Mouse (Mus musculus): ENCODE measurements around the gene D2hgdh. TPM values are rescaled to one million over a fixed set of nuclear protein-coding genes. Genes with fewer than 3 reads are reported as not detected.
"Not testable (repeated sequence)": the region's sequence is repeated elsewhere in the genome, so short reads cannot be mapped to it uniquely, and the experiment has no call there.

The D2hgdh gene
- polyA plus RNA-seq, 1 experiment from 2014 or later, result 15.8 TPM

DNA sequence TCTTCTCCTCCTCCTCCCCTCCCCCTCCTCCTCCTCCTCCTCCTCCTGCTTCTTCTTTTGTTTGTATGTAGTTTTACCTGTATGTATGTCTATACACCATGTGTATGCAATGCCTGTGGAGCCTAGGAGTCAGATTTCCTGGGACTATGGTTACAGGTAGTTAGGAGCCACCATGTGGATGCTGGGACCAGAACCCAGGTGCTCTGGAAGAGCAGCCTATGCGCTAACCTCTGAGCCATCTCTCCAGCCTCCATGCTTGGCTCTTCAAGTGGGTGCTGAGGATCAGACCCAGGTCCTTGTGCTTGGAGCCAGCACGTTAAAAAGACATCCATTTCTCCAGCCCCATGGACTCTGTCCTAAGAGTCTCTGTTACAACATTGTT, 11.8 kb downstream of the D2hgdh start:
- H3K9ac ChIP-seq (ENCODE audit: low read depth, low read length), result no peak overlapping the region
- ATAC-seq, result no peak
- no peaks in the 10 kb centered on the region for H3K27me3 ChIP-seq (replicated peaks; ENCODE audit: control insufficient read depth, insufficient read depth, low read length)
- no peak overlapping the region for H3K4me2 ChIP-seq (ENCODE audit: low read depth, low read length)
- no peak overlapping the region for H3K4me3 ChIP-seq (ENCODE audit: low read length)
- no peaks in the 10 kb centered on the region for H3K4me1 ChIP-seq (ENCODE audit: control insufficient read depth, insufficient read depth, low read length)
- WGBS, result 97% methylated on average over 2 of the region's 2 CpGs
- H3K36me3 ChIP-seq (ENCODE audit: control insufficient read depth, insufficient read depth, low read length), result 0 out of 2 replicates have a peak, but pooled peaks cover 3% of the 10 kb centered on the region
- H3K9me3 ChIP-seq (ENCODE audit: control insufficient read depth, low read length), result no peaks in the 10 kb centered on the region
- no peak overlapping the region for H3K27ac ChIP-seq (ENCODE audit: low read length)

DNA sequence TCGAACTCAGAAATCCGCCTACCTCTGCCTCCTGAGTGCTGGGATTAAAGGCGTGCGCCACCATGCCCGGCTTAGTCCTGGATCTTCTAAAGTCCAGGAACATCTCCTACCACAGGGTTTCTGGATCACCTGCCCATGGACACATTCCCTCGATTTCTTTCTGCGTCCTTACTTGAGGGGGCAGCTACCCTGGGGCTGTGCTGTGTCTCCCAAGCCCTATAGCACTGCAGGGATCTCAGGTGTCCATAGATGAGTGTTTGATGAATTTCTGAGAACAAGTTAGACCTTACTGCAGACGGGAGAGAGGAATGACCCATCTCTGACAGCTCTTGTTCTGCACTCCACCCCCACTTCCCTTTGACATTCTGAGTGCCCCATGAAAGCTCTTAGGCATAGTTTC, 12.6 kb downstream of the D2hgdh start:
- Histone ChIP-seq H3K4me1 (ENCODE audit: control insufficient read depth, insufficient read depth, low read length) (no peaks in the 10 kb centered on the region), H3K4me3 (ENCODE audit: low read length) (no peak overlapping the region), H3K9me3 (ENCODE audit: control insufficient read depth, low read length) (no peaks in the 10 kb centered on the region), H3K4me2 (ENCODE audit: low read depth, low read length) (no peak overlapping the region), H3K27ac (ENCODE audit: low read length) (no peak overlapping the region), H3K27me3 (replicated peaks; ENCODE audit: control insufficient read depth, insufficient read depth, low read length) (no peaks in the 10 kb centered on the region), H3K36me3 (ENCODE audit: control insufficient read depth, insufficient read depth, low read length) (0 out of 2 replicates have a peak, but pooled peaks cover 3% of the 10 kb centered on the region), H3K9ac (ENCODE audit: low read depth, low read length) (no peak overlapping the region)
- WGBS, result 94% methylated on average over 8 of the region's 8 CpGs
- ATAC-seq, result no peak

DNA sequence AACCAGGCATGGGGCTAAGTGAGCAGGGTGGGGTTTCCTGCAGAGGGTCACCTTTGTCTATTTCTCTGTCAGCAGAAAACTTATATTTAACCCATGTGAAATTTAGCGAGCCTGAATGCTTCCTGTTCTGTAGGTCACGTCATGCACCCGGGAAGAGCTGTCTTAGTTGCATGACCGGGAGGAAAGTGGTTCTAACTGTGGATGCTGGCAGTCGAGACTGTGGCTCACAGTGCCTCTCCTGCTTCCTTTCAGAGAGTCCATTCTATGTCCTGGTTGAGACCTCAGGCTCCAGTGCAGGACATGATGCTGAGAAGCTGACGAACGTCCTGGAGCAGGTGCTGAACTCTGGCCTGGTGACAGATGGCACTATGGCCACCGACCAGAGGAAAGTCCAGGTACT, 13.9 kb downstream of the D2hgdh start:
- 85% methylated on average over 7 of the region's 8 CpGs for WGBS

DNA sequence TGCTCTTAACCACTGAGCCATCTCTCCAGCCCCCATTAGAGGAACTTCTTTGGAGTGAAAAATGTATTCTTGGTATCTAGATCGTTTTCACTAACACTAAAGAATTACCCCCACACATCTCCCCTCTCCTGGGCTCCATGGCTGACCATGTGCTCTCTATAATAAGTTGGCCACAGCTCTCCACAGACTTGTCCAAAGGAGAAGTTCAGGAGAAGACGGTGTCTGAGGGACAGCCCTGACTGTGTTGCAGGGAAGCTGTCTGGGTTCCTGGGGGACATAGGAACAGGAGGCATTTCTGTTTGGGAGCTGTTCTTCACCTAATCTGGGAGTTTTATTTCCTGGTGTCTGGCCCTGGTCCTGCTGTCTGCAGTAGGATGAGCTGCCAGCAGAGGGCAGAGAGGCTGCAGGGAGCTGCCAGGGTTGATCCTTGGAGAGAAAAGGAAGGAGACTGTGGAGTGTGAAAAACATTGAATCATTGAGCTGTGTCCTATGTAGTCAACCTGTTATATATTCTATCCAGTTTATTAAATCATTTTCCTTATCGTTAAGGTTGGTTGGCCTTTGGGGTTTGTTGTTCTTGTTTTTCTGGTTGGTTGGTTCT, 21.2 kb downstream of the D2hgdh start:
- 63% methylated on average over 1 of the region's 3 CpGs for WGBS
- not testable (repeated sequence) for H3K4me2 ChIP-seq (ENCODE audit: low read depth, low read length); H3K4me1 ChIP-seq (ENCODE audit: control insufficient read depth, insufficient read depth, low read length); H3K27ac ChIP-seq (ENCODE audit: low read length); H3K4me3 ChIP-seq (ENCODE audit: low read length); H3K27me3 ChIP-seq (replicated peaks; ENCODE audit: control insufficient read depth, insufficient read depth, low read length); H3K9ac ChIP-seq (ENCODE audit: low read depth, low read length); H3K36me3 ChIP-seq (ENCODE audit: control insufficient read depth, insufficient read depth, low read length); H3K9me3 ChIP-seq (ENCODE audit: control insufficient read depth, low read length)
- peak; percentile 82 for ATAC-seq

More for the DNA sequence above, 13.9 kb downstream of the D2hgdh start:
- not testable (repeated sequence) for H3K4me3 ChIP-seq (ENCODE audit: low read length); H3K27ac ChIP-seq (ENCODE audit: low read length); H3K36me3 ChIP-seq (ENCODE audit: control insufficient read depth, insufficient read depth, low read length); H3K4me1 ChIP-seq (ENCODE audit: control insufficient read depth, insufficient read depth, low read length); H3K27me3 ChIP-seq (replicated peaks; ENCODE audit: control insufficient read depth, insufficient read depth, low read length); H3K4me2 ChIP-seq (ENCODE audit: low read depth, low read length); ATAC-seq; H3K9me3 ChIP-seq (ENCODE audit: control insufficient read depth, low read length); H3K9ac ChIP-seq (ENCODE audit: low read depth, low read length)

GRCm38 (mm10) chr1:93855790-93856189, 31.1 kb downstream of the D2hgdh start:
- not testable (repeated sequence) for H3K9ac ChIP-seq (ENCODE audit: low read depth, low read length); H3K27ac ChIP-seq (ENCODE audit: low read length); H3K4me2 ChIP-seq (ENCODE audit: low read depth, low read length); H3K36me3 ChIP-seq (ENCODE audit: control insufficient read depth, insufficient read depth, low read length); H3K9me3 ChIP-seq (ENCODE audit: control insufficient read depth, low read length); H3K27me3 ChIP-seq (replicated peaks; ENCODE audit: control insufficient read depth, insufficient read depth, low read length); ATAC-seq; H3K4me1 ChIP-seq (ENCODE audit: control insufficient read depth, insufficient read depth, low read length); H3K4me3 ChIP-seq (ENCODE audit: low read length)
- WGBS, result 89% methylated on average over 4 of the region's 4 CpGs

GRCm38 (mm10) chr1:93857370-93857769, 32.7 kb downstream of the D2hgdh start:
- H3K9ac ChIP-seq (ENCODE audit: low read depth, low read length), result no peak overlapping the region
- H3K36me3 ChIP-seq (ENCODE audit: control insufficient read depth, insufficient read depth, low read length), result no peaks in the 10 kb centered on the region
- 48% methylated on average over 6 of the region's 6 CpGs for WGBS

DNA sequence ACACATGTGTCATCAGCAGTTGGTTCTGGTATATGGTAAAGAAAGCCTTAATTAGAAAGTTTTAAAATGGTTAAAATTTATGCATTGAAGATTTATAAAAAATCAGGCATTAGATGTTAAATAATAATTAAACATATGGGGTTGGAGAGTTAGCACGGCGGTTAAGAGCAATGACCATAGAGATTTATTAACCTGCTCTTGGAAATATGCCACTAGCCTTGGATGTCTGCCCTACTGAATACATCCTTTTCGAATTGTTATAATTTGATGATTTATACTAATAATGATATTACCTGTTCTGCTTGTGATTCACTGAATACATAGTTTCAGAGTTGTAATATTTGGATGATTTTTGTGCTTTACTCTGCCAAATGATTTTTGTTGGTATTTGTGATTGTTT, 33.3 kb downstream of the D2hgdh start:
- no peak for ATAC-seq

More at GRCm38 (mm10) chr1:93857370-93857769, 32.7 kb downstream of the D2hgdh start:
- Histone ChIP-seq H3K27ac (ENCODE audit: low read length) (no peak overlapping the region), H3K4me1 (ENCODE audit: control insufficient read depth, insufficient read depth, low read length) (no peaks in the 10 kb centered on the region), H3K4me2 (ENCODE audit: low read depth, low read length) (no peak overlapping the region), H3K4me3 (ENCODE audit: low read length) (no peak overlapping the region), H3K9me3 (ENCODE audit: control insufficient read depth, low read length) (no peaks in the 10 kb centered on the region), H3K27me3 (replicated peaks; ENCODE audit: control insufficient read depth, insufficient read depth, low read length) (no peaks in the 10 kb centered on the region)
- ATAC-seq, result no peak

GRCm38 (mm10) chr1:93859619-93860018, 34.9 kb downstream of the D2hgdh start:
- Histone ChIP-seq H3K9me3 (ENCODE audit: control insufficient read depth, low read length) (no peaks in the 10 kb centered on the region), H3K4me3 (ENCODE audit: low read length) (no peak overlapping the region), H3K27me3 (replicated peaks; ENCODE audit: control insufficient read depth, insufficient read depth, low read length) (no peaks in the 10 kb centered on the region), H3K4me1 (ENCODE audit: control insufficient read depth, insufficient read depth, low read length) (no peaks in the 10 kb centered on the region), H3K9ac (ENCODE audit: low read depth, low read length) (no peak overlapping the region), H3K27ac (ENCODE audit: low read length) (no peak overlapping the region), H3K4me2 (ENCODE audit: low read depth, low read length) (no peak overlapping the region), H3K36me3 (ENCODE audit: control insufficient read depth, insufficient read depth, low read length) (no peaks in the 10 kb centered on the region)
- ATAC-seq, result peak; percentile 77

More for the DNA sequence above, 33.3 kb downstream of the D2hgdh start:
- H3K9ac ChIP-seq (ENCODE audit: low read depth, low read length), result no peak overlapping the region
- H3K4me2 ChIP-seq (ENCODE audit: low read depth, low read length), result no peak overlapping the region
- no peak overlapping the region for H3K27ac ChIP-seq (ENCODE audit: low read length)
- H3K9me3 ChIP-seq (ENCODE audit: control insufficient read depth, low read length), result no peaks in the 10 kb centered on the region
- H3K27me3 ChIP-seq (replicated peaks; ENCODE audit: control insufficient read depth, insufficient read depth, low read length), result no peaks in the 10 kb centered on the region
- H3K36me3 ChIP-seq (ENCODE audit: control insufficient read depth, insufficient read depth, low read length), result no peaks in the 10 kb centered on the region
- 58% methylated on average over 3 of the region's 3 CpGs for WGBS
- H3K4me3 ChIP-seq (ENCODE audit: low read length), result no peak overlapping the region
- H3K4me1 ChIP-seq (ENCODE audit: control insufficient read depth, insufficient read depth, low read length), result no peaks in the 10 kb centered on the region

GRCm38 (mm10) chr1:93861048-93861447, 36.3 kb downstream of the D2hgdh start, which contains the start of gene Gal3st2:
Gene Gal3st2 (plus strand): TSS chr1:93861306.
- not testable (repeated sequence) for ATAC-seq; H3K36me3 ChIP-seq (ENCODE audit: control insufficient read depth, insufficient read depth, low read length); H3K9ac ChIP-seq (ENCODE audit: low read depth, low read length); H3K4me3 ChIP-seq (ENCODE audit: low read length); H3K27ac ChIP-seq (ENCODE audit: low read length); H3K27me3 ChIP-seq (replicated peaks; ENCODE audit: control insufficient read depth, insufficient read depth, low read length); H3K9me3 ChIP-seq (ENCODE audit: control insufficient read depth, low read length); H3K4me1 ChIP-seq (ENCODE audit: control insufficient read depth, insufficient read depth, low read length); H3K4me2 ChIP-seq (ENCODE audit: low read depth, low read length)
- 42% methylated on average over 2 of the region's 2 CpGs for WGBS

- WGBS, result 44% methylated on average over 1 of the region's 1 CpGs
- H3K27ac ChIP-seq (ENCODE audit: low read length); H3K4me1 ChIP-seq (ENCODE audit: control insufficient read depth, insufficient read depth, low read length); ATAC-seq; H3K4me3 ChIP-seq (ENCODE audit: low read length); H3K27me3 ChIP-seq (replicated peaks; ENCODE audit: control insufficient read depth, insufficient read depth, low read length); H3K9me3 ChIP-seq (ENCODE audit: control insufficient read depth, low read length); H3K36me3 ChIP-seq (ENCODE audit: control insufficient read depth, insufficient read depth, low read length); H3K4me2 ChIP-seq (ENCODE audit: low read depth, low read length); H3K9ac ChIP-seq (ENCODE audit: low read depth, low read length): not testable (repeated sequence)
Measured at GRCm38 (mm10) chr1:93871594-93872105, 46.9 kb downstream of the D2hgdh start.

Data from intestine, embryonic 16.5 days (tissue).